Mouse (Mus musculus): ENCODE measurements around the gene Irf9.

DNA sequence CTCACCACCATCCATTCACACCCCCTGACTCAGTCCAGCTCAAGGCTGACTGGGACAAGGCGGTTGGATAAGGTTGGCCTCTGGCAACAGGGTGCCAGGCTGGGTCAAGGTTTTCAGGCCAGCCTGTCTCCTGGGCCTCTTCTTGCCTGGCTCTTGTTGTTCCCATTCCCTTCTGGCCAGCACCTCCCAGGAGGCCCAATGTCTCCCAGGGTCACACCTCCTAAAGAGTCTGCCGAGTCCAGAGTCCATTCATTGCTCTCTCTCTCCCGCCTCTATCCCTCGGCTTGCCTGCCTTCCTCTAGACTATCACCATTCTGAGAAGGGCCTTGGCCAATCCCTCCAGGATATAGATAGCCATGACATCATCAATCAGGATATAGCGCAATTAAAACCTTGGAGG lies 54.6 kb downstream of the Irf9 start:
- TF ChIP-seq POLR2A (IDR thresholded peaks at IDR 0.05; ENCODE audit: low read depth, low read length) (no peak), CTCF (IDR thresholded peaks at IDR 0.05; ENCODE audit: borderline replicate concordance, insufficient read depth, low read length) (no peak)
